Mouse (Mus musculus): ENCODE results near the gene Pdpn. TPM values are rescaled to one million over a fixed set of nuclear protein-coding genes. Genes with fewer than 3 reads are reported as not detected.

Pdpn gene
- polyA plus RNA-seq, 2 experiments, result 34.3 to 80.3 TPM

DNA sequence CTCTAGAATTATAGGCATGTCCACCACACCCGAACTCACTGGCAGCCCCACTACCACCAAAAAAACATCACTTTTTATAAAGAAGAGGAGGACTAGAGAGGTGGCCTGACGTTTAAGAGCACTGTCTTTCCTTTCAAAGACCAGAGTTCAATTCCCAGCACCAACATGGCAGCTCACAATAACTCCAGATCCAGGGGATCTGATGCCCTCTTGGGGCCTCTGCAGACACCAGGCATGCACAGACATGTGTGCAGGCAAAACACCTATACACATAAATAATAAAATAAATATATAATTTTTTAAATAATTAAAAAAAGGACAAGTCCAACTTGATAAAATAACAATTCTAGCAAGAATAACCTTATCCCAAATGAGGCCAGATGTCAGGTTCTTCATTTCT lies 80.5 kb downstream of the Pdpn start:
- Histone ChIP-seq H3K9me3 (ENCODE audit: control insufficient read depth, low read length) (no peaks in the 10 kb centered on the region), H3K9ac (ENCODE audit: low read depth, low read length, severe bottlenecking) (no peak overlapping the region), H3K4me1 (ENCODE audit: control insufficient read depth, insufficient read depth, low read length) (0 out of 2 replicates have a peak, but pooled peaks cover 3% of the 10 kb centered on the region), H3K4me3 (replicated peaks; ENCODE audit: low read length) (no peak overlapping the region), H3K27ac (replicated peaks; ENCODE audit: low read depth, low read length) (no peak overlapping the region), H3K36me3 (ENCODE audit: control insufficient read depth, insufficient read depth, low read length) (no peaks in the 10 kb centered on the region), H3K4me2 (replicated peaks; ENCODE audit: low read depth, low read length, severe bottlenecking) (no peak overlapping the region), H3K27me3 (ENCODE audit: control insufficient read depth, insufficient read depth, low read length) (no peaks in the 10 kb centered on the region)
- ATAC-seq (ENCODE audit: low FRiP score, low read depth) (no peak), DNase-seq (ENCODE audit: low spot score) (no peak)
- no peak for TF ChIP-seq POLR2A (IDR thresholded peaks at IDR 0.05; ENCODE audit: borderline replicate concordance, extremely low read depth, insufficient read depth, insufficient read length)
- 83% methylated on average over 2 of the region's 2 CpGs for WGBS

Other genes starting within 250 kb of the Pdpn start
- gene Prdm2, start 86.6 kb downstream of the Pdpn start, polyA plus RNA-seq (2012; rRNA removed), result 26.2 and 28.8 TPM in 2 replicates
- 14.2 and 17.2 TPM in 2 replicates for gene Prdm2, start 86.6 kb downstream of the Pdpn start, polyA plus RNA-seq (2014; fragmentation: Nextera tagmentation; extraction: Ambion mirVana)
- 1.8 and 2.4 TPM in 2 replicates for gene Lrrc38, start 50.2 kb upstream of the Pdpn start, polyA plus RNA-seq (2012; rRNA removed)
- 1.2 and 1.5 TPM in 2 replicates for gene Lrrc38, start 50.2 kb upstream of the Pdpn start, polyA plus RNA-seq (2014; fragmentation: Nextera tagmentation; extraction: Ambion mirVana)
- gene Pramel1, start 94.9 kb upstream of the Pdpn start, polyA plus RNA-seq (2012; rRNA removed), result 0.03 TPM in 1 of 2 replicates, not detected in the other
- not detected in 2 replicates for gene Pramel1, start 94.9 kb upstream of the Pdpn start, polyA plus RNA-seq (2014; fragmentation: Nextera tagmentation; extraction: Ambion mirVana)
- gene Pramef8, start 112.9 kb upstream of the Pdpn start, polyA plus RNA-seq (2012; rRNA removed), result 11.4 and 13.8 TPM in 2 replicates
- 13.5 and 14.0 TPM in 2 replicates for gene Pramef8, start 112.9 kb upstream of the Pdpn start, polyA plus RNA-seq (2014; fragmentation: Nextera tagmentation; extraction: Ambion mirVana)
- gene Oog4, start 150.8 kb upstream of the Pdpn start, polyA plus RNA-seq (2012; rRNA removed), result not detected in 2 replicates
- not detected in 2 replicates for gene Oog4, start 150.8 kb upstream of the Pdpn start, polyA plus RNA-seq (2014; fragmentation: Nextera tagmentation; extraction: Ambion mirVana)
- not detected in 2 replicates for gene Gm13043, start 211.8 kb upstream of the Pdpn start, polyA plus RNA-seq (2012; rRNA removed)
- gene Gm13043, start 211.8 kb upstream of the Pdpn start, polyA plus RNA-seq (2014; fragmentation: Nextera tagmentation; extraction: Ambion mirVana), result not detected in 2 replicates
- gene Gm13040, start 236.4 kb upstream of the Pdpn start, polyA plus RNA-seq (2012; rRNA removed), result not detected in 2 replicates
- not detected in 2 replicates for gene Gm13040, start 236.4 kb upstream of the Pdpn start, polyA plus RNA-seq (2014; fragmentation: Nextera tagmentation; extraction: Ambion mirVana)